In genomic region chr5:17836408-17836807, GRCm38 (mm10) we compare ENCODE assay signal across 17 mouse cellular contexts. TPM values are rescaled to one million over a fixed set of nuclear protein-coding genes. Genes with fewer than 3 reads are reported as not detected.
DNase-seq lines count a peak whose midpoint lies in the region; ATAC-seq and TF ChIP-seq lines count a peak whose summit lies in the region.
"Had no signal": no experiment of that assay in that cellular context is flagged by ENCODE, and none has a peak within 500 bp of the region (broad histone marks: within the 10 kb centered on the region; RNA-seq: fewer than 3 reads in every experiment).

No protein-coding gene starts in this region.

- TF ChIP-seq POLR2A in heart, adult 2 months (IDR thresholded peaks at IDR 0.05; ENCODE audit: insufficient read depth, low read depth, low read length) = peak; percentile 32; the same call in 1 of the 2 replicates

- H3K9me3 ChIP-seq in lung, postnatal 0 days (ENCODE audit: low read length) = no peaks in the 10 kb centered on the region
- 0 out of 2 replicates have a peak, but pooled peaks cover 4% of the 10 kb centered on the region for H3K9me3 ChIP-seq in heart, embryonic 14.5 days (ENCODE audit: control insufficient read depth, low read length)
- H3K9me3 ChIP-seq: embryonic facial prominence, embryonic 12.5 days; forebrain, embryonic 15.5 days; hindbrain, embryonic 15.5 days; limb, embryonic 13.5 days had no signal

- H3K4me2 ChIP-seq in lung, postnatal 0 days (replicated peaks; ENCODE audit: low read depth, low read length) = no peak overlapping the region
- peak overlapping the region; percentile 51 for H3K4me2 ChIP-seq in heart, embryonic 14.5 days (ENCODE audit: low read length)
- H3K4me2 ChIP-seq: embryonic facial prominence, embryonic 12.5 days; forebrain, embryonic 15.5 days; hindbrain, embryonic 15.5 days; limb, embryonic 13.5 days had no signal

- peak overlapping the region; percentile 90 for H3K27ac ChIP-seq in heart, adult 2 months
- H3K27ac ChIP-seq in lung, postnatal 0 days (ENCODE audit: low read length) = peak overlapping the region; percentile 34; the same call in 1 of the 2 replicates
- peak overlapping the region; percentile 69 to 84 for H3K27ac ChIP-seq in heart, embryonic 14.5 days (replicated peaks in 1 of 2; ENCODE audit: control insufficient read depth in 1 of 2, insufficient read depth in 1 of 2, low read depth in 2 of 2, low read length in 2 of 2)
- H3K27ac ChIP-seq: embryonic facial prominence, embryonic 12.5 days; forebrain, embryonic 15.5 days; hindbrain, embryonic 15.5 days; limb, embryonic 13.5 days had no signal

- H3K9ac ChIP-seq in heart, adult 2 months (ENCODE audit: low read depth, low read length) = peak overlapping the region; percentile 4; the same call in 1 of the 2 replicates
- H3K9ac ChIP-seq in lung, postnatal 0 days (replicated peaks; ENCODE audit: low read depth) = no peak overlapping the region
- no peak overlapping the region for H3K9ac ChIP-seq in heart, embryonic 14.5 days (ENCODE audit: low read length)
- H3K9ac ChIP-seq: embryonic facial prominence, embryonic 12.5 days; forebrain, embryonic 15.5 days; hindbrain, embryonic 15.5 days; limb, embryonic 13.5 days had no signal

- H3K4me1 ChIP-seq in heart, adult 2 months (ENCODE audit: control insufficient read depth, insufficient read depth, low read length) = peaks cover 11% of the 10 kb centered on the region
- no peaks in the 10 kb centered on the region; the same call in 1 of the 2 replicates for H3K4me1 ChIP-seq in lung, postnatal 0 days (ENCODE audit: insufficient read depth, low read depth, low read length)
- H3K4me1 ChIP-seq in heart, embryonic 14.5 days (ENCODE audit: control insufficient read depth in 2 of 2, insufficient read depth in 2 of 2, low read length in 2 of 2) = peaks cover 0 to 5% of the 10 kb centered on the region in 2 experiments; a peak in 1 of 4 replicates
- H3K4me1 ChIP-seq: embryonic facial prominence, embryonic 12.5 days; forebrain, embryonic 15.5 days; hindbrain, embryonic 15.5 days; limb, embryonic 13.5 days had no signal

- TF ChIP-seq CTCF in heart, adult 2 months (IDR thresholded peaks at IDR 0.05) = no peak
- no peak for TF ChIP-seq CTCF in lung, postnatal 0 days (IDR thresholded peaks at IDR 0.05)

- no peak for ATAC-seq in lung, postnatal 0 days
- ATAC-seq in heart, embryonic 14.5 days (ENCODE audit: insufficient number of reproducible peaks, insufficient read depth, low FRiP score, low read depth) = no peak
- ATAC-seq: forebrain, embryonic 15.5 days had no signal

- 18% methylated on average over 4 of the region's 4 CpGs for WGBS in heart, adult 2 months
- WGBS in lung, postnatal 0 days = 67% methylated on average over 4 of the region's 4 CpGs
- WGBS in heart, embryonic 14.5 days = 33% methylated on average over 4 of the region's 4 CpGs

- H3K4me3 ChIP-seq in heart, adult 2 months = peak overlapping the region; percentile 27
- H3K4me3 ChIP-seq in lung, postnatal 0 days (ENCODE audit: low read depth, low read length) = no peak overlapping the region
- H3K4me3 ChIP-seq in heart, embryonic 14.5 days (ENCODE audit: control insufficient read depth in 1 of 2, insufficient read depth in 1 of 2, low read depth in 1 of 2, low read length in 2 of 2) = no peak overlapping the region
- H3K4me3 ChIP-seq: embryonic facial prominence, embryonic 12.5 days; forebrain, embryonic 15.5 days; hindbrain, embryonic 15.5 days; limb, embryonic 13.5 days had no signal

- peaks cover 49% of the 10 kb centered on the region for H3K36me3 ChIP-seq in heart, adult 2 months (ENCODE audit: control insufficient read depth, insufficient read depth, low read length)
- no peaks in the 10 kb centered on the region for H3K36me3 ChIP-seq in lung, postnatal 0 days (ENCODE audit: insufficient read depth, low read length)
- H3K36me3 ChIP-seq in heart, embryonic 14.5 days (ENCODE audit: control insufficient read depth, insufficient read depth, low read length) = no peaks in the 10 kb centered on the region
- H3K36me3 ChIP-seq: embryonic facial prominence, embryonic 12.5 days; forebrain, embryonic 15.5 days; hindbrain, embryonic 15.5 days; limb, embryonic 13.5 days had no signal

- no peaks in the 10 kb centered on the region for H3K27me3 ChIP-seq in heart, adult 2 months (ENCODE audit: control insufficient read depth, insufficient read depth, low read length)
- no peaks in the 10 kb centered on the region for H3K27me3 ChIP-seq in lung, postnatal 0 days (replicated peaks; ENCODE audit: insufficient read depth, low read length)
- H3K27me3 ChIP-seq in heart, embryonic 14.5 days (ENCODE audit: control insufficient read depth, insufficient read depth, low read length) = no peaks in the 10 kb centered on the region
- H3K27me3 ChIP-seq: embryonic facial prominence, embryonic 12.5 days; forebrain, embryonic 15.5 days; hindbrain, embryonic 15.5 days; limb, embryonic 13.5 days had no signal

- H3K79me2 ChIP-seq in heart, adult 2 months (replicated peaks; ENCODE audit: control insufficient read depth, insufficient read depth, low read length) = peaks cover 6% of the 10 kb centered on the region; the same call in 1 of the 2 replicates

- peak in 1 of 2 experiments; percentile 55 for DNase-seq in heart, adult 2 months
- DNase-seq in heart, postnatal 25 days (ENCODE audit: low spot score) = no peak
- DNase-seq in lung, postnatal 0 days (ENCODE audit: low spot score) = no peak
- DNase-seq in lung, postnatal 25 days (ENCODE audit: low spot score) = no peak
- DNase-seq in MN1 (ENCODE audit: low spot score) = no peak
- DNase-seq in urinary bladder, postnatal 36 days (ENCODE audit: low spot score in 2 of 2) = no peak
- DNase-seq: adrenal gland, adult 8-10 months; cerebellum, adult 9-10 months; kidney, adult 11 months; layer of hippocampus, adult 9-11 months; midbrain, embryonic 14.5 days; right cerebral cortex, postnatal 4 days had no signal

- TF ChIP-seq EP300 in heart, adult 2 months (IDR thresholded peaks at IDR 0.05; ENCODE audit: insufficient read depth, low read depth, low read length) = no peak
- TF ChIP-seq EP300 in lung, postnatal 0 days (IDR thresholded peaks at IDR 0.05) = no peak

- intact Hi-C loops in heart, adult 2 months (cut with DNase I) = loop anchor here (1.0 to 2.0 kb wide), 3 partner anchors 40 to 102 kb away; no protein-coding TSS in a partner anchor
- intact Hi-C loops in heart, postnatal 25 days (cut with DNase I) = loop anchor here (2.0 to 5.0 kb wide), 3 partner anchors 41 to 161 kb away; no protein-coding TSS in a partner anchor

RNA-seq across cellular contexts. Expression of gene Cd36, which starts 52.2 kb away (rescaled TPM):
- total RNA-seq in heart, adult 2 months (2021) = 1,000 to 10,000 TPM; 1,665 to 1,999 TPM
- polyA plus RNA-seq in heart, adult 2 months (2012; rRNA removed) = 341 and 831 TPM in 2 replicates
- total RNA-seq in heart, postnatal 25 days (2021) = 1,000 to 10,000 TPM; 1,501 to 1,670 TPM
- 448 and 458 TPM in 2 replicates for polyA plus RNA-seq in lung, postnatal 0 days (2015; fragmentation: Nextera tagmentation; extraction: Ambion mirVana)
- polyA plus RNA-seq in heart, embryonic 14.5 days (2014; fragmentation: Nextera tagmentation; extraction: Ambion mirVana) = 149 TPM in 2 replicates

Comparison
In these comparisons a context has a peak if more than half of its experiments do, and no peak if none do; other contexts are left out.
1. H3K27ac ChIP-seq: peak in every context shown above with its lines; median percentile 90 in heart, adult 2 months; 76 in heart, embryonic 14.5 days; 34 in lung, postnatal 0 days.